Mouse (Mus musculus) embryo, embryonic 11.5 days (tissue): ENCODE measurements around the gene Snx29.

Experiments
- DNase-seq: peaks from one replicate; pipeline ENCODE4 v3.0.0-alpha.2; 2012; ENCODE audit warnings: low read depth, low spot score

Gene Snx29

DNA sequence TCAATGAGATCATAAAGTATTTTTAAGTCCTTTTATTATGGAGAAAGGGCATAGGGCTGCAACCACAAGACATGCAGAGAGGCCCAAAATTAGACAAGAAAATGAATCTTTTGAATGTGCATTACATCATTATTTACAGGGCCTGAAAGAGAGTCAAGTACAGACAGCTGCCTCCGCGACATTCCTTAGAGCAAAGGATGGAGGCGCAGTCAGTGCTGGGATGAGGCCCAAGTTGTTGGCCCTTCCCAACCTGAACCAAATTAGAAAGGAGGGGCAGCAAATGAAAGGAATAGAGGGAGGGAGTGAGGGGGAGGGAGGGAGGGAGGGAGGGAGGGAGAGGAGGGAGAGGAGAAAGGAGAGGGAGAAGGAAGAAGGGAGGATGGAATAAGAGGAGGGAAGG is 453.8 kb downstream of the Snx29 start:
- no peak for DNase-seq

DNA sequence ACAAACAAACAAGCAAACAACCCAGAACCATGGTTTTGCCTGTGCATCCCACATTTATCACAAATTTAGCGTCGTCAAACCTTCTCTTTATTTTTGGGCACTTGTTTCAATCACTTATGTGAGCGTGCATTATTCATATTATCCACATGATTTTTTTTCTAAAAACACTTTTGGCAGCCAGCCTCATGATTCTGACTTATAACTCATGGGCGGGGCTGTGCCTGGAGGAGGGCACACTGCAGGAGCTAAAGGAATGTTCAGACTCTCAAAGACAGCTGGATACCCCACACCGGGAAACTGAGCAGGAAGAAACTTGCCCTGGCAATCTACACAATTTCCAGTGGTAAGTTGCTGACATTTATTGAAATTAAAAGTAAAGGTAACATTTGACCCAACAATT is 455.5 kb downstream of the Snx29 start:
- DNase-seq, result no peak

DNA sequence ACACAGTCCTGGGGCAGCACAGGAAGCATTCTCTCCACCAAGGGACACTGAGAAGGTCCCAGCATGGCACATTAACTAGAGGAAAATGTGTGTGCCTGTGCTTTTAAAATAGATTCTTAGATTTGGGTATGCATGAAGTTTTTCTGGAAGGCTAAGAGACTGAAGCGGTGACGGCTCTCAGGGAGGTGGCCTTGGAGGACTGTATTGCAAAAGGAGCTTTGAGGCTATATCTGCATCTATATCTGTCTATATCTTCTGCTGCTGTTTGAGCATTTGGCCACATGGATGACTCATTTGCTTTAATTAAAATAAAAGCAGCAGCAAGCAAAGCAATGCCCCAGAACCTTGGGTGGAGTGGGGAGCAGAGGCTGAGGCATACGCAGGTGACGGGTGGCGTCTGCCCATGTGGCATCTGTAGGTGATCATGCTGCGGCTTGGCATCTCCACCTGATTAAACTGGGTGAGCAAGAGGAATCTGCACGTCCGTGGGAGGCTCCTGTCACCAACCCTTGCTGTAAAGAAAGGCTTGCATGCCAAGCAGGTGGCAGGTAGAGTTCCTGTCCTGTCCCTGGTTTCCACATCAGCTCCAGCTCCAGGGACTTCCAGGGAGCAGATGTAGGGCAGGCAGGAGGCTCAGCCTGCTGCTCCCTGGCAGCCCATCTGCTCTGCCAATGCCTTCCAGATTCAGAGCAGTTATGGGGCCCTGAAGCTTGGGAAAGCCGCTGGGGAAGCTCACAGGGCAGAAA is 456.2 kb downstream of the Snx29 start:
- no peak for DNase-seq

DNA sequence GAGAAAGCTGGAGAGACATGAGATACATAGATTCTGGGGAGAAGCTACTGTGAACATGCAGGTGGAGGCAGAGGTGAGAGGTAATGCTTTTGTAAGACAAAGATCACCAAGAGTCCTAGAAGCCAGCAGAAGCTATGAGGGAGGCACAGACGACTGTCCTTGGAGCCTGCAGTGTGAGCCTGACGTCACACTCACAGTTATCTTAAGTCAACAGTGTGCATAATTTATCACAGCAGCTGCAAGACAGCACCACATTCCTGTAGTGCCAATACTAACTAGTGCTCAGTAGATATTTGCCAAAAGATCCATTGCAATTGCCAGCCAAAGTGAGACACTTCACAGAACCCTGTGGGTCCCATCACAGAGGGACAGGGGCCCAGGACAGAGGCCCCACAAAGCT is 459.4 kb downstream of the Snx29 start:
- DNase-seq, result no peak

DNA sequence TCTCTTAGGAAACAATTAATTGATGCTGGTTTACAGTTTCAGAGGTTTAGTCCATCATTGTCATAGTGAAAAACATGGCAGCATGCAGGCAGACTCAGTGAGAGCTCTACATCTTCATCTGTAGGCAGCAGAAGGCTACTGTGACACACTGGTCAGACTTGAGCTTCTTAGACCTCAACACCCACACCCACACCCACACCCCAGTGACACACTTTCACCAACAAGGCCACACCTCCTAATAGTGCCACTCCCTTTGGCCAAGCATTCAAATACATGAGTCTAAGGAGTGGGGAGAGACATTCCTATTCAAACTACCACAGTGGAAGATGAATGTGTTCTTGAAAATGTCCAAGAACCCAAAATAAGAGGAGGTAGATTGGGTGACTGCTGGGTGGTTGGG is 460.6 kb downstream of the Snx29 start:
- DNase-seq, result no peak

DNA sequence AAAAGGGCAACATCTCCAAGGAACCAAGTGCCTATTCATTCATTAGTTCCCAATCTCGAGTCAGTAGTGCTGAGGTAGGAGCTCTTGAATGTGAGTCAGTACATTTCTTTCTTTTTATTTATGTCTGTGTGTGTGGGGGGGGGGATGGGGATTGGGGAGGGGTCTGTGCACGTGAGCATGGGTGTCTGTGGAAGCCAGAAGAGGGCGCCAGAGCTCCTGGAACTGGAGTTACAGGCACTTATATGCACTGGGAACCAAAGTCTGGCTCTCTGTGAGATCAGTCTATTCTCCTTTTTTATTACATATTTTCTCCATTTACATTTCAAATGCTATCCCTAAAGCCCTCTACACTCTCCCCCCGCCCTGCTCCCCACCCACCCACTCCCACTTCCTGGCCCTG is 461.6 kb downstream of the Snx29 start:
- no peak for DNase-seq

DNA sequence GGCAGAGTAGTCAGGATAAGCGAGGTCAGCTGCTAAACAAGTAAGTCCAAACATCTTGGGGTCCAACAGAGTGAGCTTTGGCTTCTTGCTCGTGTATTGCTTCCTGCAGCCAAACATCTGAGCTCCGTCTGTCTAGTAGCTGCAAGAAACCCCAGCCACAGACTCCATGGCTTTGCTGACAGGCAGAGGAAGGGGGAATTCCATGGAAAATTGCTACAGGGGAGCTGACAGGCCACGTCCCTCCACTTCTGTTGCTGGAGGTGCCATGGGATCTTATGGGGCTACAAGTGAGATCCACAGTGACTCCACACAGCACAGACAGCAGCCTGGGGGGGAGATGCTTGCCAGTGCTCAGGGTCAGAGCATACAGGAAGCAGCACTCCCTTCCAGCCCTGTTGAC is 463.1 kb downstream of the Snx29 start:
- DNase-seq, result no peak

DNA sequence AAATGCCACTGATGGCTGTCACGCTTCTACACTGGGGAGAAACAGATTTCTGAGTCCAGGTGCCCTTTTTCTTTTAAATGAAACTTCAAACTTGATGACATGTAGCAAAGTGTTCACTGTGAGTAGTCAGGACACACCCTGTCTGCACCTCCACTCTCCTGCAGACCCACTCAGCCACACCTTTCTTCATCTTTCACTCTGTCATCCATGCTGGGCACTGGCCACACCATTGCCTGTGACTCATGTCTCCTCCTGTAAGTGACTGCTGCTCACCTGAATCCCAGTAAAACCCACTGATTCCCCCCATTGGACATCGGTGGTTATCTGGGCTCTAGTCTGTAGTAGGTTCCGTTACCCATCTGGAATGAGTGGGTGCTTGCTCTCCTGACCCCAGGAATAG is 467.8 kb downstream of the Snx29 start:
- no peak for DNase-seq

DNA sequence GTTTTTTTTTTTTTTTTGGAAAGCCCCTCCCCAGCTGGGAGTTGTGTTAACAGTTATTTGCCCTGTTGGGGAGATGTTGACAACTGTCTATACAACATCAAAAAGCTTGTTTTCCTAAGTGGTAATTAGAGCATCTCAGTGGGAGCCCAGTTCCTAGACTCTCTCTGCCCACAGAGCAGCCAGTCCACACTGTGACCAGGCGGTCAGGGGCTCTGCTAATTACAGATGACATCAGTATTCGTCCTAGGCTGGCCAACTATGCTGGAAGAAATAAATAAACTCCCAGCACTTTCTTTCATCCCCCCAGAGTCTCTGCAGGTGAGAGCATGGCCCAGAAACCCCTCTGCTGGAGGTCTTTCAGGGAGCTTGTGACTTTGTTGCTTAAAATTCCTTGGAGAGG is 470.7 kb downstream of the Snx29 start:
- DNase-seq, result no peak

DNA sequence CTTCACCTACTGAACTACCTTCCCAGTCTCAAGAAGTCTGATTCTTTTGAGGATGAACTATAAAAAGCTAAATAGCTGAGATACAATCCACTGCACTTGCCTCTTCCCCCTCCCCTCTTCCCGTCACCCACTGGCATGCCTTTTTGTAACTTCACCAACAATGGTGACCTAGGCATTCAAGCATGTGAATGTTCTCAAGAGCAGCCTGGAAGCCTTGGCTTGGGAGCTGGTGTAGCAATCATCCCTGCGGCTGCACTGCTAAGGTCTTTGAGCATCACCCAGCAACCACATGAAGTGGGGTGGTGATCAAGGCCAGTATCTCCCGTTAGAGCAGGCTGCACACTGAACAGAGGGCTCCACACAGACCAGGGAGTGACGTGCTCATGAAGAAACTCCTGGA is 471.9 kb downstream of the Snx29 start:
- DNase-seq, result no peak

DNA sequence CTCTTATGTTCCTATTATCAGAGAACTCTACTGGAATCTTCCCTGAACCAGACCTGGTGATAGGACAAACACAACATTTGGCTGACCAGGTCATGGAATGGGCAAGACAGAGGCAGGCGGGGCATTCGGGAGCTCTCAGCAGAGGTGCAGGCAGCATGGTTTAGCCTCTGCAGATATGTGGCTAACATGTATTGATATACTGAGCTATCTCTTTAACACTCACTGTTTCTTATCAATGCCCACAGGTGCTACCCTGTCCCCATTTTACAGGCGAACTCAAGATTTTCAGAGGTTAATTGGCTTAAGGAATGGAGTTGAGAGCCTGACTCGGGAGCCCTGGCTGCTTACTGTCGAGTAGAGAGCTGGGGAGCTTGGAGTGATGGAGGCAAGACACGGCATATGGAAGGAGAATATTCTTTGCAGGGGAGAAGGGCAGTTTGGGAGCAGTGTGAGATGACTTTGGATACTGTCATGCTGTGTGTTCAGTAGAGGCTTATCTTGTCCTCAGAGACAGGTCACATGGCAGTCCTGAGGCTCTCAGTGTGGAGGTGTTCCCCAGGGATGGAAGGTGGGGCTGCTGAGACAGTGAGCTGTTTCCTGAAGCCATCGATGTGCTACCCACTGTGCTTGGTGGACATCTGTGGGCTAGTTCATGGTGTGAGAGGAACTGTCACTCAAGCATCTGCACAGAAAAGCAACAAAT is 473.2 kb downstream of the Snx29 start:
- no peak for DNase-seq

DNA sequence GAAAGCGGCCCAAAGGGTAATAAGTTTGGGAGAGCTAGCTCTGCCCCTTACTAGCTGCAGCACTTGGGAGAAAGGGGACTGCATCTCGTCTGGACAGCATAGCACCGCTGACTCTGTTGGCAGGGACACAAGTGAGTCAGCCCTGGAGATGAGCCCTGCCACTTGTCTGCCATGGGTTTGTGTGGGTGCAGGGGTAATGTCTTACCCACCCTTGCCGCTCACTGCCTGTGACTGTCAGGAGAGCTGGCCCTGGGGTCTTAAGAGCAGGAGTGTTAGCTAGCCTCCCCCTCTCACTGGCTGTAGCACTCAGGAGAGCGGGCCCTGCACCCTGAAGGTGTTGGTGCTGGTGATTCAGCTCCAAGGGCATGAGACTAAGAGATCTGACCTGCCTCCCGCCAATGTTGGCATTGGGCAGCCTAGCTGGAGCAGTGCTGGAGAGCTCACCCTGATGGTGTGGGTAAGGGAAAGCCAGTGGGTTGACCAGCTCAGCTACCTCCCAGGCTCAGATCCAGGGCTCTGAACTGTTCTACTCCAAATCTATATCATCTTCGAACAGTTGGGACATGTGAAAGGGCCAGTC is 479.3 kb downstream of the Snx29 start:
- no peak for DNase-seq
